Mouse (Mus musculus) gastrocnemius, postnatal 4 days (tissue): ENCODE results near the gene Tmcc2. TPM values are rescaled to one million over a fixed set of nuclear protein-coding genes. Genes with fewer than 3 reads are reported as not detected.

ENCODE experiments used
- DNase-seq, 2 experiments: peaks; one replicate each; pipeline ENCODE4 v3.0.0; 2021 to 2022; ENCODE audit warnings: low spot score in 2 of 2, mixed read lengths in 2 of 2
- long read RNA-seq, 2 experiments: library from polyadenylated mRNA; stranded (forward); transcript quantifications; one replicate each; pipeline ENCODE4 v2.0.0; 2021
- total RNA-seq, 2 experiments: library from RNA; stranded (reverse); gene quantifications; 2 replicates each; pipeline ENCODE4 v1.2.3; 2021

Tmcc2 gene
- 10 to 100 TPM; 27.0 to 29.6 TPM for total RNA-seq
- long read RNA-seq, experiment 1, transcript Tmcc2-201 (5 exons, 3,410 nt) = major isoform, 19 of 34 reads
- long read RNA-seq, experiment 1, partial matches to known transcripts = 6 of 34 reads
- long read RNA-seq, experiment 1, other reads (novel, unspliced or antisense) = 5 of 34 reads
- long read RNA-seq, experiment 2, transcript Tmcc2-201 (5 exons, 3,410 nt) = major isoform, 24 of 53 reads
- long read RNA-seq, experiment 2, transcript Tmcc2-206 (4 exons, 2,769 nt) = minor isoform, 5 of 53 reads
- long read RNA-seq, experiment 2, transcript Tmcc2-203 (5 exons, 3,514 nt) = minor isoform, 5 of 53 reads
- long read RNA-seq, experiment 2, partial matches to known transcripts = 12 of 53 reads
- long read RNA-seq, experiment 2, other reads (novel, unspliced or antisense) = 7 of 53 reads

DNA sequence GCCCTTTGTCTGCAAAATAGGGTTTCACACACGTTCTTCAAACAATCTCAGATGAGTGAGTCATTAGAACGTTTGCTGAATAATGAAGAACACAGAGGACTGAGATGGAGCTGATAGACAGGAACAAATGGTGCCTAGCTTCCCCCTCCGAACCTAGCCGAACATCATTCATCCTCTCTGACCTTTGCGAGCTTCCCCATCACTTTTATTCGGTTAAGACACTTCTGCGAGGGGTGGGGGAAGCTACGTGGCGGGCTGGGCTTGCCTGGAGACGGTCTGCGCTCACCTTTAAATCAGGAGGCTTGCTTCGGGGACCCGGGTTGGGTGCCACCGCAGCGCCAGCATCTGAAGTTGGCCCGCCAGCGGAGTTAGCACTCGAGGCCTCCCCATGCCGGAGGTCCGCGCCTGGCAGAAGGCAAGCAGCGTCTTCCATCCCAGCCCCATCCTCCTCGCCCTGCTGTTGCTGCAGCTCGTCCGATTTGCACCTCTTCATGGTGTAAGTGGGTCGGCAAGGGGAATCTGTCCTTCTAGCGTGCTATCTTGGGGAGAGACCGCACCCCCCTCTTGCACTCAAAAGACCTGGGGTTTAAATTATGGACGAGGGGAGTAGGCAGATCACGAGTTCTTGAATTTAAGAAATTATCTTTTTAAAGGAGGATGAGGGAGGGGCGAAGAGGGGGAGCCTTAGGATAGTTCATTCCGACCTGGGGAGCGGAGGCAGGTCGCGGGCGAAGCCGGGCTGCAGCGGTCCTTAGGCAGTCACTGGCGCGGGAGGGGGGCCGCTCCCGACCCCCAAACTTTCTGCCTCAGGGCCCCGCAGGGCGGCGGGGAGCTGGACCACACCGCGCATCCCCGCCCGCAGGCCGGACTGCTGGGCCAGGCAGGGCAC is at the start of gene Tmcc2:
Tmcc2 (minus strand) TSS at position 591 of the 889 bp plus-strand sequence.
- DNase-seq = no peak

DNA sequence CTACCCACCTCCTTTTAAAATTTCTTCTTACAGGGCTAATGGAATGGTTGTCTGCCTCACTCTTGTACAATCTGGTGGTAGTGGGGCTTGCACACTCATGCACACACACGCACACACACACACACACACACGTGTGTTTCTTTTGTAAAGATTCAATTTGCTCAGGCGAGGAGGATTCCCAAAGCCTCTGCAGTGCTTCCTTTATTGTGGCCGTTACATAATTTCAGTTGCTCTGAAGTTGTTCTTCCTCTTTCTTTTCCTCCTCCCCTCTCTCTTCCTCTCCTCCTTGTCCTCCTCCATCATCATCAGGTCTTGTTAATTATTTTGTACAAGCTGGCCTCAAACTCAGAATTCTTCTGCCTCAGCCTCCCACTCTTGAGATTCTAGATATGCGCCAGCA is 46.3 kb upstream of the Tmcc2 start:
- DNase-seq = no peak

DNA sequence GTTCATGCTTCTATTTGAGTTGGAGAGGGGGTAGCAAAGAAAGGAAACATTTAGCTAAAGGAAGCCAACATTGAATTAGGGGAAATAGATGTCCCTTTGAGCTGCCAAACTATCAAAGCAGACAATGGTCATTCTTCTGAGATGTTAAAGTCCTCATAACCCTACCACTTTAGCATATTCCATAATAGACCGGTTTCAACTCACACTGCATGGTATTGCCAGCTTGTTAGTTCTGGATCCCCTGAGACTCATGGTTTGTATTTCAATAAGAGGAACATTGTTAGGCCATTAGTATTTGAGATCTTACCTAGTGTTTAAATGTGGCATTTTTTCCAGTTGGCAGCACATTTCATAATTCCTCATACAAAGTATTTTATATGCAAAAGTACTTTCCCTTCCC is 45.9 kb upstream of the Tmcc2 start:
- no peak for DNase-seq

DNA sequence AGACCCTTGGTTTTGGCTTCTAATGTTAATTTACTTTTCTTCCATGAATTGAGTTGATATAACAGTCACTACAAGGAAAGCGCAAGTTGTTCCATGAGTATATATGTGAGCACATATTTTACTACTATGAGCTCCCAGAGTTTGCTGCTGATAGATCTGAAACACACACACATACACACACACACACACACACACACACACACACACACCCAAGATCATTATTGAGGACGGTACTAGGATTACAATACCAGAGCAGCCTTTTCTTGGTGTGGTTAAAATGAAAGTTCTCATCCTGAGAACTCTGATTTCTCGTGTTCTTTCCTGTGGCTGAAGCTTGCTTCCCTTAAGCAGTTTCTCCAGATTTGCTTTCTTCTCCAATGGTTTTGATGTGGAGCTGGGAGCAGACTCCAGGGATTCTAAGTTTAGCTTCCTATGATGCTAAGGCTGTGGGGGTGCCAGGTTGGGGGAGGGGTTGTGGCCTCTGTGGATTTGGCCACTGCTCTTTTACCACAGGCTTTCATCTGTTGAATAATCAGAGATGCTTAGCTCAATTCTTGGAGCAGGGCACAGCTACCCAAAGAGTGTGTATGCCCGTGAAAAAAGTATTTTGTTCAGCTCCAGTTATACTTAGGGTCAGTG is 45.4 kb upstream of the Tmcc2 start:
- no peak for DNase-seq

DNA sequence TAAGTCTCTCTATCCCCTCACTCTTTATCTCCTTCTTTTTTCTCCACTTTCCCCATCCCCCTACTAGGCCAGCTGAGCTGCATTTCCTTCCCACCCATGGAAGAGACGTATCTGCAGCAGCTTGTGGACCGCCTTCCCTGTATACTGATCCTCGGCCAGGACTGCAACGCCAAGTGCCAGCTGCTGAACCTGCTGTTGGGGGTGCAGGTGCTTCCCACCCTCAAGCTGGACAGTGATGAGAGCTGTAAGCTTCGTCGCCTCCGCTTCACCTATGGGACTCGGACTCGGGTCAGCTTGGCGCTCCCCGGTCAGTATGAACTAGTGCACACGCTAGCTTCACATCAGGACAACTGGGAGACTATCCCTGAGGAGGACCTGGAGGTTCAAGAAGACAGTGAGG is 43.0 kb upstream of the Tmcc2 start:
- DNase-seq = no peak

DNA sequence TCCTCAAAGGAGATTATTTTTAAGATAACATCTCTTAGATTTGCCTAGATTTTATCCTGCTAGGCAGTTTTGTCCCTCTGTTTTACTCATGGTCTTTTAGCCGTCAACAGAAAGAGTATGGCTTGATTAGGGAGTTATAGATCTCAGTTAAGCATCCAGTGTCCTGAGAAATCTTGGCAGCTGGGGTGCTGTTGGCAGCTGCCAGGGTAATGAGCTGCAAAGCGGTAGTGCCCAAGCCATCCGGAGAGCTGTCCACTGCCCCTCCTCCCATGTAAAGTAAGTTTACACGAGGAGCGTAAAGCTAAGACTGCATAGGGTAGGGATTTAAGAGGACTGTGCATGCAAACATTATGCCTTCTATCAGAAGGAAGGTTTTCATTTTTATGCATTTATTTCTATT is 42.3 kb upstream of the Tmcc2 start:
- DNase-seq = no peak

DNA sequence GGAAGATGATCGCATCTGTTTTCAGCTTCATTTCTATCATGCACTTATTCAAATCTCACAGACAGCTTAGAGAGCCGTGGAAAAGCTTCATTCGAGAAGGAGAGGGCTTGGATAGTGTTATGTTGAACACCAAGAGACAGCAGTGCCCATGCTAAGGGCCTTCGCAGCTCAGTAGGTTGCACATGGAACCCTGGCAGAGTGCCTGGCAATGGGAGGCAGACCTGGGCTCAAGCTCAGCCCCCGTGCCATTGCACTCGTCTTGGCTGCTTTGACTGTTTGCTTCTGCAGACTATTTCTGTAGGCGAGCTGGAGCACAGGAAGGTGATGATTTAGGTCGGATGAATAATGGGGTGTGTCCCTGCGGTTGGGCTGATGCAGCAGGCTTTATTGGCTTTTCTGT is 40.6 kb upstream of the Tmcc2 start:
- peak in 1 of 2 experiments; percentile 25 for DNase-seq

DNA sequence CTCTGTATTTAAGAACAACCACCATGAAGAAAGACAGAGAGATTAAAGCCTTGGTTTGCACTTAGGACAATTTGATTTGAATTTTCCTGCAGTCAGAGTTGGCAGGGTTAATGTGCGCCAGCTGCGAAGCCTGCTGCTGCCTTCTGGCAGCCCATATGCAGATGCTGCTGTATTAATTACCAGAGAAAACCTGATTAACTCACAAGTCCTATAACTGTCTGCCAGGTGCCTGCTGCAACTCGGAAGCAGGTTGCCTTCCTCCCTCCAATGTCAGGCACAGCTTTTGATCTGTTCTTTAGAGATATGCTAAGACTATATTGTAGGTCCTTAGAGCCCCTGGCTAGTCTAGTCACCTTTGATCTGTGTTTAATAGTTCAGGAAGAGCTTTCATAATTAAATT is 39.7 kb upstream of the Tmcc2 start:
- DNase-seq = no peak

DNA sequence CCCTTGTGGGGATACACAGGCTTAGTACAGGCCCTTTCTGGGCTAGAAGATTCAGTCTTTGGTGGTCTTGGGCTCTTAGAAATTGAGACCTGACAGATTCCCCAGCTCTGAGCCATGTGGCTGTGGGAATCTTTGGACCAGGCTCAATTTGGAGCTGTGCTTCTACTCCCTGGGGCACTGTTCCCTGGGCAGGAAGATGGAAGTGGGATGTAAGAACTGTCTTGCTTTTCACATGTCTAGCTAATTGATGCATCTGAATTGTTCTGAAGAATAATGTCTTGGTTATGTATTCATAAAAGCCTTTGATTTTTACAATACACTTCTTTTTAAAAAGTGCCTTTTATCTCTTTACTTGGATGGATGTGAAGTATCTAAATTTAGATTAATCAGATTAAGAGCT is 34.5 kb upstream of the Tmcc2 start:
- no peak for DNase-seq

DNA sequence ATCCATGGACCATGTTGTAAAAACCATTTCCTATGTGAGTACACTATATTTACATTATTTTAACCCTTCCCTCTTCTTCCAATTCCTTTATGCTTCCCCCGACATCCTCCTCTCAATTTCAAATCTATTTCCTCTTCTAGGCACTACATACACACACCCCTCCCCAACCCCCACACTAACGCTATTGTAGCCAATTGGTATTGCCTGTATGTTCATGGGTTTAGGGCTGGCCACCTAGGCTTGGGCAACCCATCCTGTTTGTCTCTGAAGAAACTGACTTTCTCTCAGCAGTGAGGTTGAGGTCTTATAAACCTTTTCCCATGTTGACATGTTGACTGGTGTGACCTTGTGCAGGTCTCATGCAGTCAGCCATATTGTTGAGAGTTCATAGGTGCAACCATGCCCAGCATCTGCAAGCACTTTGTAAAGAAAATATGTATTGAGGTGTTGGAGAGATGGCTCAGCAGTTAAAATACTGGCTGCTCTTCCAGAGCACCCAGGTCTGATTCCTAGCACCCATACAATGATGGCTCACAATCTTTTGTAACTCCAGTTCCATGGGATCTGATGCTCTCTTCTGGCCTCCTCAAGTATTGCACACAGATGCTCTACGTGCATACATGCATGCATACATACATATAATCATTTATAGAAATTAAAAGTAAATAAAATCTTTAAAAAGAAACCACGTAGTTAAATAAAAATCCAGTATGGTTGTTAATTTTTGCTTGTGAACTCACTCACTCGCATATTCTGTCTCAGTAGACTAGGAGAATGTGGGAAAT is 32.0 kb upstream of the Tmcc2 start:
- DNase-seq = no peak

DNA sequence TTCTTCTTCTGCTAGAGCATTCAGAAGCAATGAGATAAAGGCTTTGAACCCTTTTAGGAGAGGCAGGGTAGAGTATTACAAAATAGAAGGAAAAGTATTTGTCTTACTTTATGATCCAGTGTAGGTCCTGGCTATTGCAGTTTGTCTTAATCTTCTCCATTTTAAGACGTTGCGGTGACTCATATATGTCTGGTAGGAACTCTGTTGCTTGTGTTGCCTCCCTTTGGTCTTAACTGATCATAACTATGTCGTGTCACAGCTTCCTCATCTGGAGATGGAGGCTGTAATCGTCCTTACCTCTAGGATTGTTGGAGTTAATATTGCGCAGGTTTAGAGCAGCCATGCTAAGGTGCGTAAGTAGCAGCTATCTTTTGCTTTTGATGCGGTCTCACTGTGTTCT is 29.6 kb upstream of the Tmcc2 start:
- no peak for DNase-seq

DNA sequence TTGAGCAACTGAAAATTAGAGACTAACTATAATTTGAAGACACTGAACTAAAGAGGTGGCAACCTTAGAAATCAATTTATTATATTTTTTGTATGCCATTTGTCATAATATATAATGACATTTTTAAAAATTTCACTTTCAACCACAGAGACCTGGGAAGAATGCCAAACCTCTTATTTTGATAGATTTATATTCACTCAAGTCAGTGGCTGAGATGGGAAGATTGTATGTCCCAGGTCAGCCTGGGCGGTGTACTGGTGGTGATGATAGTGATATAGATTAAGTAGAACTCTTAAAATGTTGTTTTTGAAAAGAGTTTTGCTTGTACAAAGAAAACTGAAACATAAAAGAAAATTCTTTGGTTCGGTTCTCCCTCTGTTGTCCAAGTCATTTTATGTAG is 29.1 kb upstream of the Tmcc2 start:
- DNase-seq = no peak

DNA sequence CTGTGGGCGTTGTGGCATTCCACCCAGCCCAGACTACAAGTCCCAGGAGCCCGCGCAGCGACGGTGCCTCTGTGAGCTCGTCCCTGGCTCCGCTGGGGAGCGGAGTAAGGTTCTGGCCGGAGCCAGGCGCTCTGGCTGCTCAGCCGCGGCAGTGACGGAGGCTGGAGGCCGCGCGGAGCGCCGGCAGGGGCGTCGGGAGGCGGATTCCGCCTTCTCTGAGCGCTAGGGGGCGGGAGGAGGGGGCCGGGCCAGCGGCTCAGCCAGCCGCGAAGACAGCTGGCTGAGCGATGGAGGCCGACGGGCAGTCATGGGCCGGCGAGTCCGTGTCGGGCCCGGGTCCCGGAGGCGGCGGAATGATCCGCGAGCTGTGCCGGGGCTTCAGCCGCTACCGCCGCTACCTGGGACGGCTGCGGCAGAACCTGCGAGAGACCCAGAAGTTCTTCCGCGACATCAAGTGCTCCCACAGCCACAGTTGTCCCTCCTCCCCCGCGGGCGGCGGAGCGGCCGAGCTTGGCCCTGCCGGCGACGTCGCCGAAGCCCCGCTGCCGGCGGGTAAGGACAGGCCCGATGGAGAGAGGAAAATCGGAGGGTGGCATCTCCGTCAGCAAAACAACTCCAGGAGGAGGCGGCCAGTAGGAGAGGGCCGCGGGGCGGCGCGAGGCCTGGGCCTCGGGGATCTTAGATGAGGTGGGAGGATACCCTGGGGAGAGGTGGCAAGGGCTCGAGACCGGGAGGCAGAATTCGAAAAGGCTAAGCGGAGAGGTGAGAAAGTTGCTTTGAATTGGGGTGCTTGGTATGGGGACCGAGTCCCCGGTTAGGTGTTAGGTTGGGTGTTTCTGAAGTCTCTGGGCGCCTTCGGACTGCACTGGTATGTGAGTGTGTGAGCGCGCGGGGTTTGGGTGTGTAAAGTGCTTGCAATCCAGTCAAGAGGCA is 26.5 kb upstream of the Tmcc2 start, which contains the start of gene Dstyk:
Dstyk (plus strand) TSS at position 237 of the 933 bp plus-strand sequence.
- DNase-seq = peak; percentile 89 to 94

DNA sequence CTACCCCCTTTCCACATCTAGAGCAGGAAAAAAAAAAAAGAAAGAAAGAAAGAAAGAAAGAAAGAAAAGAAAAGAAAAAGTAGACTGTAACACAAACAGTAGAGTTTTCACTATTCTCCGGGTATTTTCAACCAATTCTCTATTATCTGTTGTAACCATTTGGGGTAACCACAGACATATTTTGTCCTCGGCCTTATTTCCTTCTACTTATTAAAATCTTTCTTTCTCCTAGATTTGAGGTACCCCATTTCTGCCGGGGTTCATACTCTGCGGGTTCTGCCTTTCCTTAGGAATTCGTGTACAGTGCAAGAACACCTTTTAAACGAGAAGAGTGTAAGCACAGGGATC is 25.8 kb upstream of the Tmcc2 start:
- no peak for DNase-seq

DNA sequence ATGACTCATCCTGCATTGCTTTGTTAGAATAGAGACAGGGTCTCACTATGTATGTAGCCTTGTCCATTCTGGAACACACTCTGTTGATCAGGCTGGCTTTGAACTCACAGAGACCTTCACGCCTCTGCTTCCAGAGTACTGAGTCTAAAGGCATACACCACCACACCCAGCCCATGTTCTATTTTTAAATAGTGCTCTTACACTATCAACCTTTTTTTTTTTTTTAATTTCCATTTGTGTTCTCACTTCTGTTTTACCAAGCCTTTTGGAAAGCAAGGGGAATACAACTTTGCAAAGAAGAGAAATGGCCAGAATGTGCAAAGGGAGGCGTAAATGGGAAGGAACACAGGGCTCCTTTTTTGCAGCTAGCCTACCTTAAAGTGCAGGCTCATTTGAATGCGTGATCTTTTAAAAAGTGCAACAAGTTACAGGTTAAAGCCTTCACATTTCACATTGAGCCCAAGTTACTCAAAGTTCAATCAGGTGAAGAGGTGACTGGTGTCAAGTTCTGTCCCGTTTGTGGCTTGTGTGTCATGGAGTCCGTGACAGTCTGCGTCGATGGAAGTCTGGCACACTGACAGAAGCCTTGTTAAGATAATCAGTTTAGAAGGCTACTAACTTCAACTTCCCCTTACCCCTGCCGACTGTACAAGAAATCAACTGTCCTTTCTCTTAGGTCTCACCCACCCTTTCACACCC is 25.3 kb upstream of the Tmcc2 start:
- no peak for DNase-seq

DNA sequence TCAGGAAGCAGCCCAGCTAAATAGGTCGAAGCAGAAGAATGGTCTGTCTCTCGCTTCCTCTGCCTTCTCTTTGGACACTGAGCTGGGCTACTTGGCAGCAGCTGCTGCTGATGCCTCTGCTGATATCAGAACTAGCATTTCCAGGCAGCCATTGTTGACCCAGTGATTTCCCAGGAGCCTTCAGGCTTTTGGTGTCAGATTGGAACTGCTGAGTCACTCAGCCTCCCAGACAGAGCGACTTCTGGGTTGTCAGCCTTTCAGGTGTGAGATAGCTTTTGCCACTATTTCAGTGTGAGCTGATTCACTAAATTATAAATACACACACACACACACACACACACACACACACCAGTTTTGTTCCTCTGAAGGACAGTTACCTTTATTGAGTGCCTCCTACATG is 19.6 kb upstream of the Tmcc2 start:
- no peak for DNase-seq

DNA sequence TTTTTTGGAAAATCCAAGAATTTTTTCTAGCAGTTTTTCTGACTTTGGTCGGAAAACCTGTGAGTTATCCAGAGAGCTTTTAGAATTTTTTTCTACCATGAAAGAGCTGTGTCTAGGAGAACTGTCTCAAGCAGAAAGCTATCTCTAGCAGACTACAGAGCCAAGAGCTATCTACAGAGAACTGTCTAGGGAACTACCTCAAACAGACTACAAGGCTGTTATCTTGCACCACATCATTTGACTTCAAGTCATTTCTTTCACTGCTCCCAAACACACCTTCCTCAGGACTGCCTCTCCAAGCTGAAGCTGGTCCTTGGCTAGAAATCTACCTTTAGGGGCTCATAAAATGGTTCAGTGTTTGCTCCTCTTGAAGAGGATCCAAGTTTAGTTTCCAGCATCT is 10.8 kb upstream of the Tmcc2 start:
- DNase-seq = no peak

DNA sequence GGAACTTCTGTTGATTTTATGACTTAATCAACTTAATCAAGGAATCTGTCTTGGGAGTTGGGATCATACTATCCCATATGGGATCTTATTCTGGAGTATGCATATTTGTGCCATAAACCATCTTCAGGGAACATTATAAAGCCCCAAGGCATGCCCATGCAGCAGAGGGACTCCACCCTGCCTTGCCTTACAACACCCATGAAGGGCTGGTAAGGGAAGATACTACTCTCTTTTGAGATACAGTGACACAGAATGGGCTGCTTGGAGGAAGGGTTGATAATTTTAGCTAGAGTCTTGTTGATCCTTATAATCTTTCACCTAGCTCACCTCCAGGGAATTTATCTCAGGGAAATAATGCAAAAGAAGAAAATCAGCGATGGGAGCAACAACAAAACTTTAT is 9.5 kb upstream of the Tmcc2 start:
- no peak for DNase-seq

DNA sequence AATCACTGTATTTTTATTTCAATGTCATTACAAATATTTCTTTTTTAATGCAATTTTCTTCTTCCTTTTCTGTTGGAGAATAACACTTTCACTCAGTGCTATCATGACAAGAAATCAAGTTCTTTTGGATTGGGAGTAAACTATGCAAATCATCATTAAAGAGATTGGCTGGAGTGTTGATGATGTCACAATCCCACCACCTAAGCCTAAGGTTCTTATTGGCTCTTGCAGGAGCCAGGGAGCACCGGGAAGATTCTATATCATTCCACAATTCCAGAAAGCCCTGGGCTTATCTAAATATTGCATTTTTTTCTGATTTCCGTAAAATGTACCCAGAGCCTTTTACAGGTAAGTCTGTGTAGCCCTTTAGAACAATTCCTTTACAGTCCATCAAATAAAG is 5.6 kb upstream of the Tmcc2 start:
- no peak for DNase-seq
